Mouse (Mus musculus) cerebellum, postnatal 25 days (tissue): ENCODE measurements at regions not wholly inside any gene's neighbourhood (a gene's known extent, or its start where the extent isn't known, plus 50 kb on each side); places are given as distances from the start of the nearest gene placed in this dataset.

Source experiments
- DNase-seq, 2 experiments: peaks; one replicate each; pipeline ENCODE4 v3.0.0; 2021; ENCODE audit warnings: mixed read lengths in 2 of 2

DNA sequence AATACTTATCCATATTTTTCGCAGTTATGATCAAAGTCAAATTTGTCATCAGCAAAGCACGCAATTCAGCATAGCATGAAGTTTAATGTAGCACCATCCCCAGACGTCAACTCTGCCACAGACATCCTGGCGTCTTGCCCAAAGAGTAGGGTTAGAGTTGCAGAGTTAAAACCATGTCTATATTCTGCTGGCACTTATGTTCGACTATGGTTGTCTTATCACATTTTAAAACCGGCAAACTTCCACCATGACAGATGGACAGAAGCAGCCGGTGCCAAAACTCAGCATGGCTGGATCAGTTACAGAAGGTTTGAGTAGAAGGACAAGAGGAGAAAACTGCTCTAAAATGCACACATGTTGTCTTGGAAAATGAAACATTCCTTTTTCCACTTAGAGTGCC, 1383.6 kb upstream of the Slc39a10 start:
- DNase-seq, result peak; percentile 94 to 97

- DNase-seq, result peak; percentile 34 to 40
Measured at GRCm38 (mm10) chr1:48275666-48276065, 1383.0 kb upstream of the Slc39a10 start.
